Mouse (Mus musculus) mouse embryonic stem cell (cell line): ENCODE measurements around the gene Tiam2.

ENCODE experiments used
- in situ Hi-C, 2 experiments: fragments of 300-500 bp; cut with MboI; formaldehyde crosslinking; loops; 1 replicate in 1 of 2; 3 replicates in 1 of 2; pipeline ENCODE4 v1.14.3; 2019 to 2020; ENCODE audit warnings: low sequenced_read_pairs in 2 of 2, low pct_unique_long_range_greater_than_20kb in 1 of 2, mixed read lengths in 1 of 2; ENCODE audit not compliant: unreplicated experiment in 1 of 2

Gene Tiam2

GRCm38 (mm10) chr17:3514316-3514715 lies 187.9 kb downstream of the Tiam2 start:
- in situ Hi-C loops: no loop called here

GRCm38 (mm10) chr17:3515851-3516250 lies 189.5 kb downstream of the Tiam2 start:
- in situ Hi-C loops: no loop called here

- in situ Hi-C loops: no loop called here
Observed at GRCm38 (mm10) chr17:3516406-3516805, 190.0 kb downstream of the Tiam2 start.

GRCm38 (mm10) chr17:3520344-3520743 lies 194.0 kb downstream of the Tiam2 start:
- in situ Hi-C loops: no loop called here

- in situ Hi-C loops: no loop called here
Observed at GRCm38 (mm10) chr17:3527841-3528471, 201.6 kb downstream of the Tiam2 start.

GRCm38 (mm10) chr17:3529523-3529922 lies 203.2 kb downstream of the Tiam2 start:
- in situ Hi-C loops: no loop called here

GRCm38 (mm10) chr17:3530549-3530948 lies 204.2 kb downstream of the Tiam2 start:
- in situ Hi-C loops: no loop called here

GRCm38 (mm10) chr17:3531641-3532040 lies 205.3 kb downstream of the Tiam2 start:
- in situ Hi-C loops: no loop called here

- in situ Hi-C loops: no loop called here
Observed at GRCm38 (mm10) chr17:3532254-3532653, 205.9 kb downstream of the Tiam2 start, which contains the start of gene Cldn20. Gene Cldn20, plus strand, starts transcription at chr17:3532554.

- in situ Hi-C loops: no loop called here
Observed at GRCm38 (mm10) chr17:3533425-3533824, 207.1 kb downstream of the Tiam2 start.

- in situ Hi-C loops: no loop called here
Observed at GRCm38 (mm10) chr17:3540304-3540703, 213.9 kb downstream of the Tiam2 start.

- in situ Hi-C loops: no loop called here
Observed at GRCm38 (mm10) chr17:3541033-3541432, 214.7 kb downstream of the Tiam2 start.

- in situ Hi-C loops: no loop called here
Observed at GRCm38 (mm10) chr17:3547725-3548124, 221.4 kb downstream of the Tiam2 start.

- in situ Hi-C loops: no loop called here
Observed at GRCm38 (mm10) chr17:3556251-3556650, 229.9 kb downstream of the Tiam2 start.

GRCm38 (mm10) chr17:3557331-3558311 lies 231.2 kb downstream of the Tiam2 start, which contains the start of gene Tfb1m:
Gene Tfb1m, minus strand, starts transcription at chr17:3557781.
- in situ Hi-C loops: no loop called here

- in situ Hi-C loops: no loop called here
Observed at GRCm38 (mm10) chr17:3558356-3558870, 232.0 kb downstream of the Tiam2 start.

- in situ Hi-C loops: no loop called here
Observed at GRCm38 (mm10) chr17:3560534-3560933, 234.2 kb downstream of the Tiam2 start.

- in situ Hi-C loops: no loop called here
Observed at GRCm38 (mm10) chr17:3562405-3562804, 236.0 kb downstream of the Tiam2 start.

GRCm38 (mm10) chr17:3570876-3571275 lies 244.5 kb downstream of the Tiam2 start:
- in situ Hi-C loops: no loop called here
